Mouse (Mus musculus): ENCODE measurements around the gene Snrnp27.

Gene Snrnp27

DNA sequence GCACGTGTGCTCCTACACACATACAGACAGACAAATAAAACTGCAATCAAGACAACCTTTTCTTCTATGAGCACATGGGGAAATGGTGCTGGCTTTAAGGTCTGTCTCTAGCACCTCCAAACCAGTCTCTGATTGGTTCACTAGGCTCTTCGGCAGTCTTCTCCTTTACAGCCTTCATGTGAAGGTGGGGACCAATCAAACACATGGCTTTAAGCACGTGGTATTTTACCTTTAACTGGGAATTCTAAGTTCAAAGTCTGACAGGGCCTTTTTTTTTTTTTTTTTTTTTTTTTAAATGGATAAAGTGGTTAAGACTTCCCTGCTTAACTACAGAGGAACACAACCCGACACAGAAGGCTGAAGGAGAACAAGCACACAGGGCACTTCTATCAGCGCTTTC is 19.2 kb downstream of the Snrnp27 start:
- no peak for DNase-seq (ENCODE audit: low spot score)

DNA sequence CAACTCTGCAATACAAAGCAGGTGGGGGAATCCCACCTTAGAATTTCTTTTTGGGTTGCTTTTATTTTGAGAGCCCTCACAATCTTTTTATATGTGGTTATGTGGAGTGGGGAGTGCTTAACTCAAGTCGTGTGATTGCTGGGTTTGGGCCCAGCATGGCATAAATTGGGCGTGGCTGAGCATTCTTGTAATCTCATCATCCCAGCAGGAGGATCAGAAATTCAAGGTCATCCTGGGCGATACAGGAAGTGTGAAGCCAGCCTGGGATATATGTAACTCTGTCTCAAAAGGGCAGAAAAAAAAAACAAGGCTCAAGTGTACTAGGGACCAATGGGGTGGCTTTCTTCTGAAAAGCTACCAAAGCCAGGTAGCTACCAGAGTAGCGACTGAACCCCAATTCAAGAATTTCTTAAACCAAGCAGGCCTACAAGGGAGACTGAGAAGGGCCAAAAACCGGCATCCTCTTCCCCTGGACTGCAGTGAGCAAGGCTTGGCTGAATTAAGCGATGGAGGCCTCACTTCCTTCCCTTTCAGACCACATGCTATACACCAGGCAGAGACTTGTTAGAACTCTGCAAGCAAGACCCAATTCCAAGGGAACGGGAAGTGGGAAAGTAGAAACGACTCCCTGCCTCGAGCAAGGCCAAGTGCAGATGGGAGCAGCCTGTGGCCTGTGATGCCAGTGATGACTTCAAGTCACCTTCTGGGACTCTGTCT is 24.0 kb downstream of the Snrnp27 start:
- no peak for DNase-seq (ENCODE audit: low spot score)

DNA sequence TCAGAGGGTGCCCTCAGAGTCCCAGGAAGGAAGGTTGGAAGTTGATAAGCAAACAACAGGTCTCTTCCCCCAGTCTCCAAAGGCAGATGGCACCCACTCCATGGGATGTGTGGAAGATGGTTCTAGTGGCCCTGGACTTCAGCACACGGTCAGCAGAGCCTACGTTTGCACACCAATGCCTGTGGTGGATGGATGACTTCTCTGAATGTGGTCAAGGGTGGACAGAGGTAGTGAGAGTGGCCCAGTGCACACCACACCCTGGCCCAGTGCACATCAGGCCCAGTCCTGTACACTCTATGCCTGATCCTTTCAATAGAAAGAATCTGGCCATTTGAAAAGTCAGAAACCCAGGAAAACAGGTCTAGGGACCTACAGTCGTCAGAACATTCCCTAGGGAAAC is 25.8 kb downstream of the Snrnp27 start:
- no peak for DNase-seq (ENCODE audit: low spot score)

DNA sequence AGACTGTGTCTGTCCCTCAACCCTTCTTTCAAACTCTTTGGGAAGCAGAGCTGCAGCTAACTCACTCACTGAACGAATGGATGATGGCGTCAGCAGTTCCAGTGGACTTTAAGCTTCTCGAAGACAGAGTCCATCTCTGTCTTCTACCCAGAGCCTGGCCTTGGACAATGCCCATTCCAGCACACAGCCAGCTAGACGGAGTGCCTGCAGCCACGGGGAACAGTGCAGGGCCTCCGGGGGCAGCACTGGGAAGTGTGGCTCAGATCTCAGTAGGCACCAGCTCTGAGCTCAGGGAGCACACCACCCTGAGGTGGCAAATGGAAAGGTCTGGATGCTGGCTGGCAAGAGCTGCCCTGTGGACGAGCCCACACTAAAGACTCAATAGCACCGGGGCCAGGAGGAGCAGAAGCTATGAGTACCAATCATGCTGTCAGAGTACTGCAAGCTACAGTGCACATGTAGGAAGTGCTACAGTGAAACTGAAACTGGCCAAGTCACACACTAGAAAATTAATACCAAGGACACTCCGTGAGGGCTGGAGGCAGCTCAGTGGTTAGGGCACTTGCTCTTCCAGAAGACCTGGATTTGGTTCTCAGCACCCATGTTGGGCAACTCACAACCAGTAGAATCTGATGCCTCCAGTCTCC is 29.9 kb downstream of the Snrnp27 start:
- DNase-seq (ENCODE audit: low spot score), result no peak

DNA sequence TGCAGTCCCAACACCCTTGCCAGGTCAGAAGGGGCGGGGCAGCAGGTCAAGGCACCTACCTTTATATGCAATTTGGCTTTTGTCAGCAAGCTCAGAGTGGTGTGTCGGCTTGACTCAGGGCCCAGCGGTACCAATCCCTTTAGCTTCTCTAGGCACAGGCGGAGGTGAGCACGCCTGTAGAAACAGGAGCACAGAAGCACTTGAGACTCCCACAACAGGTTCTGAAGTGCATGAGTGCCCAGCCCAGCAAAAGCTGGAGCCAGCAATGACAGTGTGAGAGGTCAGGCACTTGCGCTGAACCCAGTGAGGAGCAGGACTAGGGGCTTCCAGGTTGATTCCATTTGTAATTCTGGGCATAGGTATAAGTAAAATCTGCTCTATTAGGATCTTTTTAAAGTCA is 31.3 kb downstream of the Snrnp27 start:
- no peak for DNase-seq (ENCODE audit: low spot score)

DNA sequence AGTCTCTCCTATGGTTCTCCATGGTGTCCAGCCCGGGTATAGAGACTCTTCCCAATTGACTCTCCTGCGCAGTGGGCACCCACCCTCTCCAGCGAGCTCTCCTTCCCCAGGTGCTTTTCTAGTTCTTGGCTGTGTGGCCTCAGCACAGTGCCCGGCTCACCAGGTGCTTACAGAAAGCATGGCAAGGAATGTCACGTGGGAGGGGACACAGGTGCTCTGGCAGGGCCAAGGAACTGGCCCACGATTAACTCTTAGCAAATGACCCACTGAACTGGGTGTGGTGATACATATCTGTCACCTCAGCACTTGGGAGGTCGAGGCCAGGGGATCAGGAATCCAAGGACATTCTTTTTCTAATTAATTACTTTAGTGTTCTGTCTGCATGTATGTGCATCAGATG is 38.2 kb downstream of the Snrnp27 start:
- no peak for DNase-seq (ENCODE audit: low spot score)

DNA sequence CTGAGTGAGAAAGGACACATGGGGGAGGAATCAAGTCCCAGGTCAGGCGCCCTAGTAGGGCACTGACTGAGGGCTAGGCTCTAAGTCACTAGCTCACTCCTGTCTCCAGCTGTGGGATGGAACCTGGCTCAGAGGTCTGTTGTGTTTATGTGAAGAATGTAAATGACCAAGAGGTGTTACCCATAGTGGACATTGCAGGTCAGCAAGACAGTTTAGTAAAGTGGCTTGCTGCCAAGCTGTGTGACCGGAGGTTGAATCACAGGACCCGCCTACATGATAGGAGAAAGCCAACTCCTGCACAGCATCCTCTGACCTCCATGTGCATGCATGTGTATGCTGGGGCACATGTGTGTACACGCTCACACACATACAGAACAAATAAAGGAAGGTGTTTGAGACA is 38.8 kb downstream of the Snrnp27 start:
- DNase-seq (ENCODE audit: low spot score), result no peak

DNA sequence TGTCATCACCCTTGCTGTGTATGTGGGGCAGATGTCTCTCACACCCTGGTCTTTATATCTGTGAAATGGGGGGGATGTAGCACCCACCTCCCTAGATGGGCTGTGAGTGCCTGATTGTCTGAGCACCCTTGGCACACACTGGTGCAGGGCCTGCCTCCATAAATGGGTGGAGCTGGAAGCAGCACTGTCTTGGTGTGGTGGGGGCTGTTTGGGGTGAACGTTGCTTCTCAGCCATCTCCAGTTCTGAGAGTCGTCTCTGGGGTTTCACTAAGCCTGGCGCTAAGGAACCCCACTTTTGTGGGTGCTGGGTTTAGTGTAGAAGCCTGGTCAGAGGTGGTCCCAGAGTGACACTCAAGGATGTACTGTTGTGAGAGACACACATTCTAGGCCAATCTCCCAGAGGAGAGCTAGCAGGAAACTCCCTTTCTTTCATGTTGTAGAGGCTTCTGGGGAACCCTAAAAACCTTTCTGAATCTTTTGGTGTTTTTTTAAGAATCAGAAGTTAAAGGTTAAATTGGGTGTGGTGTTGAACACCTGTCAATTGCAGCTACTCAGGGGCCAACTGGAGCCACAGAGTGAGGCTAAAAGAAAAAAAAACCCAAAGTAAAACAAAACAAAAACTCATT is 39.4 kb downstream of the Snrnp27 start:
- no peak for DNase-seq (ENCODE audit: low spot score)

GRCm38 (mm10) chr6:86641716-86642115 is 42.6 kb downstream of the Snrnp27 start:
- no peak for DNase-seq (ENCODE audit: low spot score)

GRCm38 (mm10) chr6:86640776-86641175 is 43.5 kb downstream of the Snrnp27 start:
- DNase-seq (ENCODE audit: low spot score), result no peak

DNA sequence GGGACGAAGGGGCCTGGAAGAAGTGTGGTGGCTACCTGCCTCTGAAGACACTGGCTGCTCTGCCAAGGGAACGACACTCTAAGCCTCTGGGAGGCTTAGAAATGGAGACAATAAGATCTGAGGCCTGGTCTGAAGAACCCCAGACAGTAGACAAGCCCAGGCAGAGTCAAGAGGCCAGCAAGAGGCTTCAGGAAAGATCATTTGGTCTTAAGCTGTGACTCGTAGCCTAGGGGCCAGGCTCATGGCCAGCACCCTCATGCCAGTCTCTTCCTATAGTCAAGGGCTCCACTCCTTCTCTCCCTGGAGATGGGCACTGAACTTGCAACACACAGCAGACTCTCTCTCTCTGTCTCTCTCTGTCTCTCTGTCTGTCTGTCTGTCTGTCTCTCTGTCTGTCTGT is 44.2 kb downstream of the Snrnp27 start:
- no peak for DNase-seq (ENCODE audit: low spot score)

DNA sequence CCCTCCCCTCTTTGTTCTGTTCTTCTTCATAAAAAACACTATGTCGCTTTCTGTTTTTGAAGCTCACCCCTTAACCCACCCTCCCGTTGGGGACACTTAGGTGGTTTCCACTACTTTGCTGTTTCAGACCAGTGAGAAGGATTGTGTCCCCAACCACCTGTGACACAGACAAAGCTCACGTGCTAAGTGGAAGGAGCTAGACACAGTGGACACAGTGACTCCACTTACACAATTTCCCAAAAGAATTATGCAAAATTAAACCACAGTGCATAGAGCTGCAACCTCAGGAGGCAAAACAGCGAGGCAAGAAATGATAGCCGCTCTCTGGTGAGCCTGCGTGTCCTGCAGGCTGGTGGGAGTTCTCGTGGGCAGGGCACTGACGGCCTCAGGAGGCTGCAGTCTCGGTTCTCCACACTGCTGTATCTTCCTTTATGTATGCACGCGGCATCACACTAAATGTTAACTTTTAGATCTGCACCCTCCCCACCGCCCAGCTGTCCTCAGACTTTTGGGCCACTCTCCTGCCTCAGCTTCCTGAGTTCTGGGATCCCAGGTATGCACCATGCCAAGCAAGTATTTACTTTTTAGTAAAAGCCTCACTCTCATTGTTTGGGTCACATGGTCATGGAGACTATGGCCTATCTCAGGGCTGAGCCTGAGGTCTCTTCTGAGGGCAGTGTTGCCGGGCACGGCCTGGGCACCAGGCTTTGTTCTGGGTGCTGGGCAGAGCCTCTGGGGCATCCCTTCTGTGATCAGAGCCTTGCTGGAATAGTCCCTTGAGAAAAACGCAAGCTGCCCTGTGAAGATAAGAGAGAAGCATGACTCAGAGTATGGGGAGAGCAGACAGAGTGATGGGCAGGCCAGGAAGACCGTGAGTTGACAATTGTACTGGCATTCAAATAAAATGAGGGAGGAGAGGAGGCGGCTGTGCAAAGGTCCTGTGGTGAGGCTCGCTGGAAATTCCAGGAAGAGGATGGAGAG is 44.9 kb downstream of the Snrnp27 start:
- DNase-seq (ENCODE audit: low spot score), result no peak

DNA sequence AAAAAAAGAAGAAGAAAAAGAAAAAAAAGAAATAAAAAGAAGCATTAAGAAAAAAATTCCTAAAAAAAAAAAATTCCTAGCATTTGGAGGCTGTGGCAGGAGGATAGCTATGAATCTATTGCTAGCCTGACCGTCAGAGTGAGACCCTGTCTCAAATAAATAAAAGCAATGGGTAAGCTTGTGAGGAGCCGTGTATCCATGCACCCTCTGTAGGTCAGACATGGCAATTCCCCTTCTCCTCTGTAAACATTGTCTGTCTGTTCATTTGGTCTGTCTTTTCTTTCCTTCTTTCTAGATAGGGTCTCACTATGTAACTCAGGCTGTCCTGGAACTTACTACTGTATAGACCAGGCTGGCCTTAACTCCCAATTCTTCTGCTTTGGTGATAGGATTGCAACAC is 45.9 kb downstream of the Snrnp27 start:
- DNase-seq (ENCODE audit: low spot score), result no peak

DNA sequence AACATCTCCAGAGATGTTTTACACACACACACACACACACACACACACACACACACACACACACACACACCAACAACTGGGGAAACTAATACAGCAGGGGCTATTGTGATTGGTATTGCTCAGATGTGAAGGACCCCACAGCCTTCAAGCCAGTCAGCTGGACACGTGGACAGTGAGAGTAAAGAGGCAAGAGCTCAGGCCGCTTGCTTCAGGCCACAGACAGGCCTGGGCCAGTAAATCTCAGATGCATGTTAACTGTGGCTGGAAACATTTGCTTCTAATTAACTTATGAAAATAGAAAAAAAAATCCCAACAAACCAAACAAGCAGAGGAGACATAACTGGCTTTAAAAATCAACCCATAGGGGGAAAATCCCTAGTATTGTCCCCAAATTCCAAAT is 46.5 kb downstream of the Snrnp27 start:
- no peak for DNase-seq (ENCODE audit: low spot score)

DNA sequence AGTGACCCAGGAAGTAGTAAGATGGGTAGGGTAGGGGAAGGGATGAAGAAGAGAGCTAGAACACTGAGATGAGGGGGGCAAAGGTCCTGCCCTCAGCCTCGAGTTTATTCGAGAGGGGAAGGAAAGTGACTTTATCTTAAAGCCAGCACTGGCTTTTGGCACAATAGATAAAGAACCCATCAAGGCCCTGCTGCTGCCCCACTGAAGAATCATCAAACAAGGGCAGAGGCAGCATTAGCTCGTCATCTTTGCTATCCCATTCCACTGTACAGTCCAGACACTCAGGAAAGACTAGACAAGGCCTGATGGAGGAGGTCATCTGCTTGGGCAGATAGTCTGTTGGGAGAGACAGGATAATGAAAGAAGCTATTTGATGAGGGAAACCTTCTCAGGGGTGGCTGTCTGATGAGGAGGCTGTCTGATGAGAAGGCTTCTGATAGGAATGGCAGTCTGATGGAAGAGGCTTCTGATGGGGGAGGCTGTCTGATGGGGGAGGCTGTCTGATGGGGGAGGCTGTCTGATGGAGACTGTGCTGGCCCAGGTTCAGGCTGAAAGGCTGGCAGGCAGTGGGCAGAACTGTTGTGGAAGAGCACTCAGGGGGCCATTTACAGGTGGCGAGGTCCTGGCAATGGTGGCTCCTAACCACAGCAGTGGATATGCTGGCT is 47.0 kb downstream of the Snrnp27 start:
- no peak for DNase-seq (ENCODE audit: low spot score)

DNA sequence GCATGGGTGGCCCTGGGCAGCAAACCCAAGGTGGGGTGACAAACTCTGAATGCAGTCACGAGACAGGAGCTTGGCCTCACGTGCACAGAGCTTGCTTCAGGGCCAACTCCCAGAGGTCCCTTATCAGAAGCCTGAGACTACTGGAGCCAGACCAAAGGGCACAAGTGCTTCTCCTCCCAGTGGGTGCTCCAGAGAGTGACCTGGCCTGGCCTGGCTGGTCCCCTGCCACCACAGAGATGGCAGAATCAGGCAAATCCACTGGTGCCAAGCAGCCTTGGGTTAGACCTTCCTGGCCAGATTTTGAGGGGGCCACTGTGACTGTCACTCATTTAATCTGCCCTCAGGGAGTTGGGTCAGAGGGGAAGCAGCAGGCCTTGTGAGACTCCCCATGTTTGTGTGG is 47.8 kb downstream of the Snrnp27 start:
- no peak for DNase-seq (ENCODE audit: low spot score)

- no peak for DNase-seq (ENCODE audit: low spot score)
These were observed 54.2 kb downstream of the Snrnp27 start for GRCm38 (mm10) chr6:86630141-86630540.

GRCm38 (mm10) chr6:86627946-86628345 is 56.4 kb downstream of the Snrnp27 start, which contains the start of gene Asprv1:
Gene Asprv1, plus strand, starts transcription at chr6:86628164.
- DNase-seq (ENCODE audit: low spot score), result no peak
